Mouse (Mus musculus) gastrocnemius, adult 18-20 months (tissue): Measurements from ENCODE around the gene Bcar1. TPM values are rescaled to one million over a fixed set of nuclear protein-coding genes. Genes with fewer than 3 reads are reported as not detected.
A peak's percentile ranks its signal among the peaks of the same experiment; 100 is the strongest.

Experiments used
- DNase-seq: peaks from one replicate; pipeline ENCODE4 v3.0.0; 2021; ENCODE audit warnings: low spot score
- long read RNA-seq, 2 experiments: library from polyadenylated mRNA; stranded (forward); transcript quantifications; one replicate each; pipeline ENCODE4 v2.0.0; 2021
- total RNA-seq, 2 experiments: library from RNA; stranded (reverse); gene quantifications; 2 replicates each; pipeline ENCODE4 v1.2.3; 2021

Bcar1 gene
- total RNA-seq, result 10 to 100 TPM; 10.6 to 10.8 TPM
- long read RNA-seq, experiment 1, transcript Bcar1-203 (7 exons, 3,116 nt), result minor isoform, 7 of 22 reads
- long read RNA-seq, experiment 1, transcript Bcar1-201 (7 exons, 3,142 nt), result major isoform, 9 of 22 reads
- long read RNA-seq, experiment 1, partial matches to known transcripts, result 5 of 22 reads
- long read RNA-seq, experiment 1, other reads (novel, unspliced or antisense), result 1 of 22 reads
- long read RNA-seq, experiment 2, transcript Bcar1-203 (7 exons, 3,116 nt), result major isoform, 9 of 19 reads
- long read RNA-seq, experiment 2, partial matches to known transcripts, result 4 of 19 reads
- long read RNA-seq, experiment 2, other reads (novel, unspliced or antisense), result 3 of 19 reads

DNA sequence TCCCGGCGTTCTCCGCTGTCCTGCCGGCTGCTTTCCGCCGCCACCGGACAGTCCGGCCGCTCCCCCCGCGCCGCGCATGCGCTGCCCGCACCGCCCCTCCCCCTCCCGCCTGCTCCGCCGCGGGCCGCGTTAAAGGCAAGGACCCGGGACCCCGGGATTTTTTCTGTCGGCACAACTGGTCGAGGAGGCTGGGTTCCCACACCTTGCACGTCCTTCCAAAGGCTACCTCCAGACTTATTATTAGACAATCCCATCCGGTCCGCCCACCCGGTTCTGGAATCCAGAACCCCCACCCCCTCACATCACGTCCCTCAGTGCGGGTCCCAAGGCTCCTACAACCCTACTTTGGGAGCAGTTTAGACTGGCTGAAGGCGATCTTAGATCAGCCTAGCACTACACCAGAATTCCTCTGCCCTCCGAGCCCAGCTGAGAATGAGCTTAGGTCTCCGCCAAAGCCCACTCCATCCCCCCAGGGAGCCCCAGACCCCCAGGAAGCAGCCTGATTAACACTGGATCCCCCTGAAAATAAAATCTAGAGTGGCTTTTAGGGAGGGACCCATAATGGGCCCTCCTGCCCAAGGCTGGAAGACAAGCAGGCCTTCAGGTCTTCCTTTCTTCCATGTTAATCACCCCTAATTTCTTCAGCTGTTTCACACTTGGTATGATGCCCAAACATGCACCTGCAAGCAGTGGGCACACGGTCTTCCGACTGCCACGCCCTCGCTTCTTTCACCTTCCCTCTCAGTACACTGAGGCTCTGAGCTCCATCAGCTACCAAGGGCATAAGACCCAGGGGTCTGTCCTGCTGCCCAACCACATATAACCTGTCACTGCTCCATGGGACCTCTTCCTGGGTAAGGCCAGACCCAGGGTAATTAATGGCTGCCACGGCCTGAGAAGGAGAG is at the start of gene Bcar1:
Bcar1 (minus strand) TSS at position 18 of the 905 bp plus-strand sequence.
- peak; percentile 71 for DNase-seq

DNA sequence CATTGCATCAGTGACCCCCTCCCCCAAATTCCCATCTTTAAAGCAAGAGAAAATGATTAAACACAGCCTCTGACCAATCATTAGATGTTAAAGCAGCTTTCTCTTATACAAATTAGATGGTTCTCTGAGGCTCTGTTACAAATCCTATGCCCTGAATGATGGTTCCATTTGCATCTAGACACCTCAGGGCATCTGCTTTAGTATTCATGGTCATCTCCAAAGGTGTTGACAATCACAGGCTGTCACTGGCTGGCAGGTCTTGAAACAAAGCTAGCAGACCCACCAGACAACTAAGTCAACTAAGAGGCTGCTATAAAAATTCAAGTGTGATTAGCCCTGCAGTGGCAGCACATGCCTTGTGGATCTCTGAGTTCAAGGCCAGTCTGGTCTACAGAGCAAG is 46.0 kb upstream of the Bcar1 start:
- DNase-seq, result no peak

DNA sequence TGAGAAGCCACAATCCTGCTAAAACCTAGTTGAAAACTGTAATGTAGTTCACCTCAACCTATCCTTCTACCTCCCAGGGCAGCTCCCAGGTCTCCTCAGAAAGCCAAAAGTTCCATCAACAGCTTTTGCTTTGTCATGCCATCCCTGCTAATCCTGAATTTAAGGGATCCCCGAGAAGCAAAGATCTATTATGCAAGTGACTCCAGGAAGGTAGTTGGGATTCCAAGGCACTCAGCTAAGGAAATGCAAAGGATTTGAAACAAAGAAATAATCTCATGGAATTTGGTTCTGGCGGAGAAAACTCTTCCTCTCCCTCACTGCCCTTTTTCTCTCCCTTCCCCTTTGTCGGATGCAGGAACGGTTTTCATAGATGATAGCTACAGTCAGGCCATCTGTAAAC is 45.6 kb upstream of the Bcar1 start:
- DNase-seq, result no peak

DNA sequence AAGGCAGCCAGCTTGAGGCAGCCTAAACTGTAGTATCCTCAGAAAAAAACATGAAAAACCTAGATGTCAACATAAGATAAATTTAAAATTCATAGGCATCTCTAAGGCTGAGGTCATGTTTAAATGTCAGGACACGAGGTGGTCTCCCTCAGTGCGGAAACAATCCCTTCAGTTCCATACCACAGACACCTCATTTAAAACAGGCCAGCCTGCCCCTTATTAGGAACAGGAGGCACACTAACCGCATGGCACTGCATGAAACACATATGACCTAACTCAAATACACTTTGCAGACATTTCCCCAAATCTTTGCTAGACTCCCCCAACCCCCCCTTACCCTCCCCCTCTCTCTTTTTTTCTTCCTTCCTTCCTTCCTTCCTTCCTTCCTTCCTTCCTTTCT is 44.9 kb upstream of the Bcar1 start:
- no peak for DNase-seq

DNA sequence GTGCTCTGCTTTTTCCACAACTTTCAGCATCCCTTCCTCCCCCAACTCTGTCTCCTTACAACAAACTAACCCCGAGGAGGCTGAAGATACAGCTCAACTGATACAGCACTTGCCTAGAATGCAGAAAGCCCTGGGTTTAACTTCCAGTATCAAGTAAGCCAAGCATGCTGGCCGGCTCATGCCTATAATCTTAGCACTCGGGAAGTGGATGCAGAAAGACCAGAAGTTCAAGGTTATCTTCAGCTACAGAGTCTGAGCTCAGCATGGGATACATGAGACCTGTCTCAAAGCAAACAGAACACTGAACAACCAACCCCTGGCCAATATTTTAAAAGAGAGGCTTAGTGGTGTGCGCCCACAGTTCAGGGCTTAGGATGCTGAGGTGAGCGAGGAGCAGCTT is 44.5 kb upstream of the Bcar1 start:
- DNase-seq, result no peak

DNA sequence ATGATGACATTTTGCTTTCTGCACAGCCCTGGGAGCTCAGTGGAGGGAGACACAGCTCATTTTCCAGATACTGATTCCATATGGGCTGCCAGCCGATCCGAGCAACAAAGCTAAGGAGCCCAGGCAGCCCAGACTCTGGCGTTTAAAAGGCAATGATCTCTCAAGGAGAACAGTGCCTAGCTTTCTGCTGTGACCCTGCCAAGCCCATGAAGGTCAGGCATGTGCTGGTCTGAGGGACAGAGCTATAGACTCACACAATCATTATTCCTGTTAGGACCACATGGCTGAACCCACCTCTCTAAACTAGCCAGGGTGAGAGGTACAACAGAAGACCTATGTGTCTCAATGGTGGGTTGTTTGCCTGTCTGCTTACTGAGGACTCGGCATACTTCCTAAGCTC is 44.1 kb upstream of the Bcar1 start:
- no peak for DNase-seq

DNA sequence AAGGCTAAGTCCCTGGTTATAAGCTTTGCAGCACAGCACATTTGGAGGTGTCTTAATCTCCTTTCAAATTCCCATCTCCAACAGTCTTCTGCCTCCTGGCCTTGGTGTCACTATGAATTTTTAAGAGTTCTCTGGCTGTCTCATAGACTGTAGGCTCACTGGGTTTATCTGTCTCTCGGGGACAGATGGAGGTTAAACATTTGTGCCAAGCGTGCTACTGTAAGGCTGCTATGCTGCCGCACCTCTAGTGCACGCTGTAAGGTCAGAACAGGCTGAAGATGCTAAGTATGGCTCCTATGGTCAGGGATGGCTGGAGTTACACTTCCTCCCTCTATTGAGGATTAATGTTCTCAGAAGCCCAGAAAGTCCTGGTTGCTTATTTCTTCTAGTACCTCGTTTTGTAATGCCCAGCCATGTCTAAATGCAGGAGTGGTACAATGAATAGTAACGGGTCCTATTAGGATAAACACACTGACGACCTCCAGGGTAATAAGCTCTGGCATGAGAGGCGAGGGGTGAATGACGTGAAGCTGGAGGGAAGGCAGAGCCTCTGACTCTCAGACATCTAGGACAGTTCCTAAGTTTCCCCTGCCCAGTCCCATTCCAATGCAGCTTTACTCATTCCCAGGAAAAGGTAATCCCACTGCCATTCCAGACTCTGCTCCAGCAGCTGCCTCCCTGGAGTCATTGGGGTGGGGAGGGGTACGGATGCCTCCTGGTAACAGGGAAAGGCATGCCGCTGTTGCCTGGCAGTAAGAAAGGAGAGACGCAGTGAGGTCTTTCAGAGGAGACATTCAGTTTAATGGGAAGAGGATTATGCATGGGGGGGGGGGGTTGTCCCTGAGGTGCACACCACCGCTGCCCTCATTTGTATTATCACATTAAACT is 43.3 kb upstream of the Bcar1 start:
- no peak for DNase-seq

DNA sequence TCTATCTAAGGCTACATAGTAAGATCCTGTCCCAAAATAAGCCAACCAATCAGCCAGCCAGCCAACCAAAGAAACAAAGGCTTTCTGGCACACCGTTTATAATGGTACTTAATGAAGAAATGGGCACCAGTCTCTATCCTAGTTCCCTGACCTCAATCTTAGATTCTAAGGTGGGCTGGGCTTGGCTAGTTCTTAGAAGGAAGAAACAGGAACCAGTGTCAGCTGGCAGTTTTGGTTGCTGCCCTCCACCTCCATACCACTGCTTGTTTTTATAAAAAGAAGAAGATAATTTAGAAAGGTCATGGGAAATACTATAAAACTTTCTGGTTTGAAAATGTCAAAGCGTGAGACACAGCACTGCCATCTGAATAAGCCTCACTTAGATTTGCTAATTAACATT is 42.5 kb upstream of the Bcar1 start:
- no peak for DNase-seq

DNA sequence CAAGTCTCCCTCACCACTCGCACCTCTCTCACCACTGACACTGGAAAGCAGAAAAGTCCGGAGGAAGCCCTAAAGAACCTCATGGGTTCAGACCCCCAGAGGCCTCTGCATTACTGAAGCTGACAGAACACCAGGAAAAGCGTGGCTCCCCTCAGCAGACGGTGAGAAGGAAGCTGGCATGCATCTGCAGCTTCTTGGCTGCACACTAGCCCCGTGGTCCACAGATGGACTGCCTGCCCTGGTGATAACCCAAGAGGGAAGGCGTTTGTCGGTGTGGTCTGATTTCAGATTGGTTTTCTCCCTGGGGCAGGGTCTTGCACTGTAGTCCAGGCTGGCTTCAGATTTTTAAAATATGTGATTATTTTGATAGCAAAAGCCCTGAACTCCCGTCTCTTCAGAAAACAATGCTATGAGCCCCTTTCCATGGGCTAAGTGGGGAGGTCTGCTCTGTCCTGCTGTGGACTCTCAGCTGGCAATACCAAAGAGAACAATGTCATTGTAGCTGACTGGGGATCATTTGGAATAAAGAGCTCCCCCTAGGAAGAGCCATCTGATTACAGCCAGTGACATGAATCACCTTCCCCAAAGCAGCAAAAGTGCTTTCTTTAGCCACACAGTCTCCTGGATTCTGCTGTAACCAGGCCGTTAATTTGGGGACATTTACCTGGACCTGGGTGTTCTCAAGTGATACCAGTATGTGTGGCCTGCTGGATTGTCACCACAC is 39.2 kb upstream of the Bcar1 start:
- DNase-seq, result no peak

DNA sequence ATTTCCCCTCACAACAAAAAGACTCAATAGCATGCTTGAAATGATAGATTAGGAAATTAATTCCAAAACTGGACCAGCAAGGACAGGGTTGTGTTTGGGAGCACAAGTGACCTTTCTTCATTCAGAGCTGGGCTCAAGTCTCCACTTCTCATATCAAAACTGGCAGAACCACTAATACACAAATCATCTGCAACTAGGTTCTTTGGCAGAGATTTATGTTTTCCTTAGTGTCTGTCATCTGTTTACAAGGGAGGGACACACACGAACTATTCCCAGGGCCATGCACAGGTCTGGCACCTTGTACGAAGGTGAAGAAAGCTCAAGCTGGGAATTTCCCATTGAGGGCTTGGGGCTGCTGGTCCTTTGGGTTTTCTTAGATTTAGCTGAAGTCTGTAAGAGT is 38.6 kb upstream of the Bcar1 start:
- DNase-seq, result no peak

DNA sequence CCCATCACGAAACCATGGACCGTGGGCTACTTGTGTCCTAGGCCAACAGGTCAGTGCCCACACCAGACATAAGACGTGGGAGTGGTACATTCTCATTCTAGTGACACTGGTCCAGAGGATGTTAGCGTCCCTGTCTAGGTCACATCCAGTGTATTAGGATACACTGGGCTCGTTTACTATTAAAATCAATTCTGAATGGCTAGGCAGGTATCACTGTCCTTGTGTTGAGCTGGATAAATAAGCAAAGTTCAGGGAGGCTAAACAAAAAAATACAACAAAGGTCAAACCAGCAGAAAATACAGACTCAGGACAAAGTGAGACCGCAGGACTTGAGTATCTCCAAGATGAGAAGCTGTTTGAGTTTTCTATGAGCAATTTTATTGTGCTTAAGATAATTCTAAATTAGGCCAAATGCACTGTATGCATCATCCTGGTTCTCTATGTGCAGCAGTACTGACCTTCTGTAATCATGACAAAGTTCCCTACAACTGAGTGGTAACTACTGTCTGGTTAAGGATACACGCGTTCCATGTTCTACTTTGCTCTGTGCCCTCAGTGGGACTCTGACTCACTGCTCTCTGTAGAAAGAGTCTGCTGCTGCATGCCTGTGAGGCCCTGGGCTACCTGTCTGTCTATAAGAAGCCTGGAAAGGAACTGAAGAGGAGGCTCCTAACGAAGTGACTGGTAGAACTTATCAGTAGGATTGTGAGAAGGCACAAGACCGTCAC is 37.3 kb upstream of the Bcar1 start:
- DNase-seq, result no peak

DNA sequence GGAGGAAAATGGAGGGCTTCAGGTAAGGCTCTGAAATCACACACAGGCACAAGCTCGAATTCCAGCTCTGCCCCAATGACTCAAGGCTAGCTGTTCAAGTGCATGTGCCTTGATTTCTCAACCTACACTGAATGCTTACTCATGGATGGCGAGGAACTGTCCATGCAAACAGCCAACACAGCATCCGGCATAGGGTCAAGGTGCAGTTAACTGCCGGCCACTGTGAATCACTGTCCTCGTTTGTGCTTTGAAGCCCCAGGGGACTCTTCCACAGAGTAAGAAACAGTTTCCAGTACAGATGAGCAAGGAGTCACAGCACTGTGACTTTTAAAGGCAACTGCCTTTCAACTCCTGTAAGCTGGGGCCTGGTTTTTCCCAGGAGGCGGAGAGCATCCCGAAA is 36.1 kb upstream of the Bcar1 start:
- no peak for DNase-seq

DNA sequence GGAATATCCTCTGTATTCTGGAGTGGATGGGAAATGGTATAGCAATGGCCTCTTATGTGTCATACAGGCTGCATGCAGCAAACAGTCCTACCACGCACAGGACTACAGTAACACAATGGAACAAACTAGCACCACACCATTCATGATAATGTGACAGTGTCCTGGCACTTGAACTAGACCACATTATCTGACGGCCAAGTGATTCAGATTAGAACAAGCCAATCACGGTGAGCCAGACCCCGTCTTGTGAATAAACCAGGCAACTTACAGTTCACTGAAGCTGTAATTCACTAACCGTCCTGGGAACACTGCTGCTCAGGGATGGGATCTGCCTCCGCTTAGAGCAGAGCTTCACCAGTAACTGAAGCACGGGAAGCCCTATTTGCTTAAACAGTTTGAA is 35.2 kb upstream of the Bcar1 start:
- no peak for DNase-seq

DNA sequence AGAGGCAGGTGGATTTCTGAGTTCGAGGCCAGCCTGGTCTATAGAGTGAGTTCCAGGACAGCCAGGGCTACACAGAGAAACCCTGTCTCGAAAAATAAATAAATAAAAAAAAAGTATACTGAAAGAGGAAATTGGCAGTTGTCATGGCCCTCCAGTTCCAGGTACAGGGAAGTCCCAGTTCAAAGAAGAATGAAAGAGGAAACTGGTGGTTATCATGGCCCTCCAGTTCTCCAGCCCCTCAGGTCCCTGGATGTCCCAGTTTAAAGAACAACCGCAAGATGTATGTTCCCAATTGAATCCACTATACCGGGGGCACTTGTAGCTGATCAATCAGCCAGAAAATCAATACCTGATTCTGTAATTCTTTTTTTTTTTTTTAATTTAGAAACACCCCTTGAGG is 32.9 kb upstream of the Bcar1 start:
- no peak for DNase-seq

DNA sequence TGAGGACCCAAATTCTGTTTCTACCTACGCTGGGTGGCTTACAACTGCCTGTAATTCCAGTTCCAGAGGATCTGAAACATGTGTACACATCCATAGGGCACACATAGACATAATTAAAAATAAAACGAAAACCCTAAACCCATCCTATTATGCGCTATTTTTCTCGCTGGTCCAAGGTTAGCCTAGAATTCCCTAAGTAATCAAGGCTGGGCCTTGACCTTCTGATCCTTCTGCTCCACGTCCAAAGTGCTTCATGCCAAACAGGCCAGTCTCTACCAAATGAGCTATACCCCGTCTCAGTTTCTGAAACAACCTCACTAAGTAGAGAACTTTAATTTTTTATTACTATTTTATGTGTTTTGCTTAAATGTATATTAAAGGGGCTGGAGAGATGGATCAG is 32.2 kb upstream of the Bcar1 start:
- no peak for DNase-seq

DNA sequence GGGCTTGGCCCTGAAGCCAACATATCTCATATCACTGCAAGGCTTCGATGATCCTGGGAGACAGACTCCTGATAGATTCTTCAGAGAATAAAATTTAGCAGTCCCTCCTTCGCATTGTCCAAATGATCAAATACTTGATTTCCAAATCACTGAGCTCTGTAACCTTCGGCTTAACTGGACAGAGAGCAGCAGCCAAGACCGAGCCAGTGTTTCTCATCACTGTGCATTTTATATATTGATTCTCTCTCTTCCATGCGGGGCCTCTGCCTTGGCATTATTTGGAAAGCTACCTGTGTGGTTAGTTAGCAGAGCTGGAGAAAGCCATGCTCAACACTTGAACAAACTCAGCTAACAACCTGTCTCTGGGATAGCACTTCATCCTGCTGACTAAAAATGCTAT is 29.9 kb upstream of the Bcar1 start:
- DNase-seq, result no peak

DNA sequence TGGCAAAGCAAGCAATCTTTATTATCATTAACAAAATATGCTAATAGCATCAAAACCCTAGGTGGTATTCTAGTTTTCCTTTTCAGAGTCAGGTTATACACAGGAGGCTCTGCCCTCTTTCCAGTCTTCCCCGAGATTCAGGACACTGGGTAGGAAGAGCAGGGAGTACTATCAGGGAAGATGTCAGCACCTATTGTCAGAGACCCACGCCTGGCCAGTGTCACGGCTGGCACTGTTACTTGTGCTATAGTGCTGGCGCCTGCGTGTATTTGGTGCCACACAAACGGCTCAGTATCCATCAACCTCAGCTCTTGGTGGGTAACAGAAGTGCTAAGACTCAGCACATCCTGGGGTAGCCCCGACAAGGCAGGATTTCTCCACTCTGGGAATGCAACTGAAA is 29.4 kb upstream of the Bcar1 start:
- no peak for DNase-seq

DNA sequence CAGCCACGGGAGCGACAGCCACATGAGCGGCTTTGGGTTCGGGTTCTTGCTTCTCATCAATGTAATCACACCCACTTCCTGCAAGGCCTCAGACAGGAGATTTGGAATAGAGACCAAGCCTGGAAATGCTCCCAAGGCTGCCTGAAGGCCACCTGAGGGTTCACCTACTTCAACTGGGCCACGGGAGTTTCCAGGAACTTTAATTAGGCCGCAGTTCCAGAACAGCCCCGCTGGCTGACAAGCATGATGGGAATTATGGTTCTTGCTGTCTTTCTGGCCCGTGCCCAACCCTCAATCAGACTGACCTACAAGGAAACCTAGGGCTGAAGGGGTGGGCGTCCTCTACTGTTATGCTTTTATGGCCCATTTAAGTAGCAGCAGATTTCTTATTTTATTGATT is 28.5 kb upstream of the Bcar1 start:
- no peak for DNase-seq

DNA sequence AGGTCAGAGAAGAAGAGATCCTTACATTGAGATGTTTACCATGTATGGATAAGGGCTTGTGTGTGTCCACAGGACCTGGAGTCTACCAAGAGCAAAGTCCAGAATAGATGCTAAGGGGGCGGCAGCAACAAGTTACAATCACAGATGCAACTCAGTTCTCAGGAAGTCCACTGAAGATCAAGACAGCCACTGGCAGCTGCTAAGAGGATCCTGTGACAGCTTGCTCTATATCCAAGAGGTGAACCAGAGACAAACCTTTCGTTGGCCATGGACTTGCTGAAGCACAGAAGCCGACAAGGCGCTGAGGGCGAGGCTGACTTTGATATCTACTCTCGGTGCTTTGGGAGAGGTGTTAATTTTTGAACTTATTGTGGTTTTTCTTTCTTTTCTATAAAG is 28.0 kb upstream of the Bcar1 start:
- DNase-seq, result no peak

DNA sequence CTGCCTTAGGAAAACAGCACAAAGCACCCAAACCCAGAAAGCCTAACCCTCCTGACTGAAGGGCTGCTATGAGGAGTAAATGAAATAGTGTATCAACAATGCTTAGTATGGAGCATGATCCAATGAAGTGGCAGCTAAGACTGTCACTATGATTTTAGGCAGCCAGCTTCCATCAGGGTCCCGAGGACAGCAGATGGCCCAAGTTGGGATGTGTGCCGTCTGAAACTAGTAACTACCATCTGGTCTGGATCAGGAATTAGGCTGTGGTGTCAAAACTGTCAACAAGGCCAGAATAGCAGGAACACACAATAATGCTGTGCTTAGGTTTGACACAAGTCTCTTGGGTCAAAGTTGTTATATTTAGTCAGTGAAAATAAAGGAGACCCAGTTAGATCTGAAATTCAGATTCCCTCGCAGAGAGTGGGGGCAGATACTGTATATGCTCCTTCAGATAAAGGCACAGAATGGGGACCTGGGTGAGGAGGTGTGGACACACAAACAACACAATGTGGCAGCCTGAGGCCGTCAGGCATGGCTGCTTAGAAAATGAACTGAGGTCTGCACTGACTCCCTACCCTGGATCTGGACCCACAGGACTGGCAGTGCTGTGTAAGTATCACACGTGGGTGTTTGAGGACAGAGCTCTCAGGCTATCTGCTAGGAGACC is 27.5 kb upstream of the Bcar1 start:
- no peak for DNase-seq
